Mouse (Mus musculus): ENCODE data around the gene Adcy3.

The Adcy3 gene

DNA sequence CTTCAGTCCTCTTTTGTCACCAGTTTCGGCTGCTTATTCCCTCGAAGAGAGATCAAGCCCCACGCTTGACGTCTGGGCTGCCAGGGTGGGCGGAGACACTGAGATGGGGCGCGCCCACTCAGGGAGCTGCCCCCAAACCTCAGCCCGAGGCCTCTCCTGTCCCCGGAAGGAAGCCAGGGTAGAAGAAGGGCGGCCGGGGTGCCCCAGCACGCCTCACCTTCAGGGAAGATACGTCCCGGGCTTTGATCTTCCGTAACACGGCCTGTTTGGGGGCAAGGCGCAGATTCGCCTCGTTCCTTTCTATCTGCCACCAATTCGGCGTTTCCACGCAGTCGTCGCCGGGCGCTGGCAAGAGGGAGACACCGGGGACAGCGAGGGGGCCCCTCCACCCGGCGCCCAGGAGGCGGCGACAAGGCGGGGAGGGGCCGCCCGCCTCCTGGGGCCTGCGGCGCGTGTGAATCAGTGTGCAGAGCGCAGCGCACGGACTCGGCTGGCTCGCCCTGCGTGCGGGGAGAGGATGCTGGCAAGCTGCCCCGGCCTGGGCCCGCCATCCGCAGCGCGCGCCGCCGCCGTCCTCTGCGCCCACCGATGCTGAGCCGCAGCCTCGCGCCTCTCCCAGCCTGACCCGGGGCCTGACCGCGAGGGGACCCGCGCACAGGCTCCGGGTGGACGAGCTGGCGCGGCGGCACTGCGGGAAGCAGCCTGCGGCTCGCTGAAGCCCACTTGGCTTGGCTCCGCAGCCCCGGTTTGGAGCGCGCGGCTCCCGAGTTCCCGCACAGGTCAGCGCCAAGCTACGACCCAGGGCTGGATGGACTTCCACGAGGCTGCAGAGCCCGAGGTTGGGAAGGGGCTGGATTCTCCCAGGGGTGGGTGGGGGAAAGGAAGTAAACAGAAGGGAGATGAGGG lies at the start of gene Adcy3:
Gene Adcy3, plus strand, starts transcription at position 163 of the 906 bp plus-strand sequence.
- DNase-seq (ENCODE audit: extremely low spot score, low spot score) = peak; percentile 74

GRCm38 (mm10) chr12:4083441-4083840 lies 49.5 kb upstream of the Adcy3 start:
- DNase-seq (ENCODE audit: extremely low spot score, low spot score) = no peak

DNA sequence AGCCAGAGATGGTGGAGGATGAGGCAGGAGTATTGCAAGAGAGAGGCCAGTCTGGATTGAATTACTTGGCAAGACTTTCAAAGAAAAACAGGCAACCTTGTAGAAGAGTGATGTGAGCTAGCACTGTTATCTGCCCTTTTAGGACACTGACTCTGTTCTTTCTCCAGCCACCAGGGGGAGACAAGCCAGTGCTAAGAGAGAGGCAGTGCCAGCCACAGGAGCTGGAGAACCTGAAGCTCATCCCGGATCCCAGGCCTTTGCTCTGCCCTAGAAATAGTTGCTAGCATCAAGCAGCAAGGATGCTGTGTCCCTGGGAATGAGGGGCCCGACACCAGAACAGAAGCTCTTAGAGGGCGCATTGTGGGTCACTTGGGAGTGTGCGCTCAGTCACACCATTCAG lies 25.5 kb upstream of the Adcy3 start:
- peak; percentile 69 for DNase-seq (ENCODE audit: extremely low spot score, low spot score)

- DNase-seq (ENCODE audit: extremely low spot score, low spot score) = no peak
Measured at GRCm38 (mm10) chr12:4116132-4116531, 16.8 kb upstream of the Adcy3 start.

DNA sequence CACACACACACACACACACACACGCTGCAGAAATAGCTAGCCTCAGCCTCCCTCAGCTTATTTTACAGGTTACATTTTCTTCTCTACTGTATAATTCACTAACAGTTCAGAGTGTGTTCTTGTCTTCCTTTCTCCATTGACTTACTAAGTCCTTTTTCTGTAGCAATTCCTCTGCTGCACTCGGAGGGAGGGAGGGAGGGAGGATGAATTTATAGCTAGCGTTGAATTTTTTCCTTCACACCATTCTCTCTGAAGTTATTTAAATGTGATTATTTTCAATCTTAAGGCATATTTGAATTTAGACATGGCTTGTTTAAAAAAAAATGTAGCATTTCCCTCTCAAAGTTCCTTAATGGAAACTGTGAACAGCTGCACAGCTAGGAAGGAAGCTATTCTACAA lies 15.8 kb upstream of the Adcy3 start:
- no peak for DNase-seq (ENCODE audit: extremely low spot score, low spot score)

DNA sequence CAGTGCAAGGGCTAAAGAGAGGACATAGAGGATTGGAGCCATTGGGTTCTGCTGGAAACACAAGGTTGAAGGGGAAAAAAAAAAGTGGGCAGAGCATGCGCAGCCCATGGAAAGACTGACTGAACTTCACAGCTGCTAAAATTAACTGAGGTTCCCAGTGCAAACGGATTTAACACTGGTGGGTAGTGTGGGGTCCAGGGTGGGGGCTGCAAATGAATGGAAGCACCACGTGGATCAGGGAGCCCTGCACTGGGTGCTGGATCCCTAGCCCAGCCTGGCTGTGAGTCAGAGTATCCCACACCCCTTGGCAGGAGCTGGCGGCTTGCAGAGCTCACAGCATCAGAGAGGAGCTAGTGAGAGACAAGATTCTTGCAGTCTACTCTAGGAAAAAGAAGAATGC lies 15.3 kb upstream of the Adcy3 start:
- no peak for DNase-seq (ENCODE audit: extremely low spot score, low spot score)

DNA sequence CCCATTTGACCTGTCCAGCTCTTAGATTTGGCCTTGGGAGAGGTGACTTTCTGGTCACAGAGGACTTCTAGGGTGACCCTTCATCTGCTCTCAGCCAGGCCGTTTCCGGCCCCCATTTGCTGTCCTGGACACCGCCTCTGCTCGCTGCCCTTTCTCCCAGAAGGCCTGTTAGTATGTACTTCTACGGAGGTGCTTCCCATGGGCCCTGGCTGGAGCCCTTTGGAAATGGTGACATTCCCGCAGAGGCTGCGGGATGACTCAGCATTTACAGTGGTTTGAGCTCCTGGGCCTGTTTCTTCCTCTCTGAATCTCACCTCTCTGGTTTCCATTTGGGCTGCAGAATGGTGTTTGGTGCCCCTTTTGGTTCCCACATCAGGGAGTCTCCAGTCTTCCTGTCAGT lies 5.6 kb upstream of the Adcy3 start:
- no peak for DNase-seq (ENCODE audit: extremely low spot score, low spot score)

GRCm38 (mm10) chr12:4133847-4134212 lies 927 bp downstream of the Adcy3 start:
- DNase-seq (ENCODE audit: extremely low spot score, low spot score) = no peak

DNA sequence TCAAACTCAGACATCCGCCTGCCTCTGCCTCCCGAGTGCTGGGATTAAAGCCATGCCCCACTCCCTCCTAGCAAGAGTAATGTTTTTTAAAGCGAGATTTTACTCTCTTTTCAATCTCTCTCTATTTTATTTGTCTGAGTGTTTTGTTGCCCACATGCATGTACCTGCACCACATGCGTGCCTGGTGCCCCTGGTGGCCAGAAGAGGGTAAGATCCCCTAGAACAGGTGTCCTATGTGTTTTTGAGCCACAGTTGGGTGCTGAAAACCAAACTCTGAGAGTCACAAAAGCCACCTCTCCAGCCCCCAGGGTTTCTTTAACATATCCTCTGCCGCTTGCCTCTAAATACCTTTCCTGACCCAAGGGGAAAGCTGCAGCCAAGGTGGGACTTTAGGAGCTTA lies 10.3 kb downstream of the Adcy3 start:
- no peak for DNase-seq (ENCODE audit: extremely low spot score, low spot score)

- no peak for DNase-seq (ENCODE audit: extremely low spot score, low spot score)
Measured at GRCm38 (mm10) chr12:4150936-4151335, 18.0 kb downstream of the Adcy3 start.

GRCm38 (mm10) chr12:4151969-4152368 lies 19.1 kb downstream of the Adcy3 start:
- DNase-seq (ENCODE audit: extremely low spot score, low spot score) = no peak

- no peak for DNase-seq (ENCODE audit: extremely low spot score, low spot score)
Measured at GRCm38 (mm10) chr12:4157466-4157865, 24.6 kb downstream of the Adcy3 start.

DNA sequence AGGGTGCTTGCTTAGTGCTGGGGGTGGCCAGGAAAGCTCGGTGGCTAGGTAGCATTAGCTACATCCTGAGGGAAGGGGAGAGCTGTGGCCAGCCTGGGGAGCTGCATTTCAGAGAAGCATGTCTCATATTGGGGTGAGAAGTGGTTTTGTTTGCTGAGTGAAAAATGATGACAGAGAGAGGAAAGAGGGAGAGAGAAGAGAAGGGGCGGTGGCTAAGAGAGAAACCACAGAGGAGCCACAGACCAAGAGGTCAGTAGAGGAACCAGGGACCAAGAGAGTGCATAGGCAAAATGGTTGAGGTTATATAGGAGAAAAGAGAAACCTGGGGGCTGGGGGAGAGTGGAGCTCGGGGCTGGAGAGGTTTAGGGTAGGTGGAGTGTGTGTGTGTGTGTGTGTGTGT lies 25.3 kb downstream of the Adcy3 start:
- no peak for DNase-seq (ENCODE audit: extremely low spot score, low spot score)

DNA sequence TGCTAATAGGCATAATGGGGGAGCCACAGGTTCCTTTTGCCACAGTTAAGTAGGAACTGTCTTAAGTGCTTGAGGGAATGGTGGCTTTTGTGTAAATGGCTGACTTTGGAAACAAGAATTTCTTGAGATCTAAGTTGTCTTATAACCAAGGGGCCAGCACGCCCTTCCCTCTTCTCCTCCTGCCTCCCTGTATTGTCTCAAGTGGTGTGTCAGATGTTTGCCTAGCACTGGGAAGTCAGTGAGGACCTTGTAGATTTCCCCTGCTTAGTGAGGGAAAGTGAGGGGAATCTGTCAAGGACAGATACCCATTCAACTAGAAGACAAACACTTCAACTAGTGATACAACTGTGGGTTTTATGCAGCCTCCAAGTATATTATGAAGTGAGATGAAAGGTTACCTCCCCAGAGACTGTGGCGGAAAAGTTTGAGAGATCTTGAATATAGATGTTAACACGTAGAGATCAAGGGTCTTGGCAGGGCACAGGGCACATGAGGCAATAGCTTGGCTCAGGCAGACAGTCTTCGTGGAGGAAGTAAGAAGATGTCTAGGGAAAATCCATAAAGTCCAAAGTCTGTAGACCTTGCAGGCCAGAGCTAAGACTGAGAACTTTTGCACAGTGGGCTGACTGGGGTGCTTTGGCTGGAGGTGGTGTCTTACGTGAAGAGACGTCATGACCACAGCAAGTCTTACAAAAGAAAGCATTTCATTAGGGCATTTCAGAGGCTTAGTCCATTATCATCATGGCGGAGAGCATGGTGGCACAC lies 26.1 kb downstream of the Adcy3 start:
- DNase-seq (ENCODE audit: extremely low spot score, low spot score) = no peak

DNA sequence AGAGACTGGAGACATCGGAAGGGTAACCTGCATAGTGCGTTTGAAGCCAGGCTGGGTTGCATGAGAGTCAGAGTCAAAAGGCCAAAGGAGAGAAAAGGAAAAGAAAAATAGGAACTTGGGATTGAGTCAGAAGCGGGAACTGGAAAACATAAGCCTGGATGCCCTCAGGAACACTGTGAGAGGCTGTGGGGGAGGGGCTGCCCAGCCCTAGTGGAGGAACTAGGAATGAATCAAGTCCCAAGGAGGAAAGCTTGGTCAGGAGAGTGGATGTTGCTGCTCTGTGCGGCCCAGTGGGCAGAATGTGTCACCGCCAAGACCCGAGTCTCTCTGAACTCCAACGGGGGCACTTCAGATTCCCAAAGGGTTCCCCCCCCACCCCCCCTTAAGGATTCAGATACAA lies 27.4 kb downstream of the Adcy3 start:
- no peak for DNase-seq (ENCODE audit: extremely low spot score, low spot score)

DNA sequence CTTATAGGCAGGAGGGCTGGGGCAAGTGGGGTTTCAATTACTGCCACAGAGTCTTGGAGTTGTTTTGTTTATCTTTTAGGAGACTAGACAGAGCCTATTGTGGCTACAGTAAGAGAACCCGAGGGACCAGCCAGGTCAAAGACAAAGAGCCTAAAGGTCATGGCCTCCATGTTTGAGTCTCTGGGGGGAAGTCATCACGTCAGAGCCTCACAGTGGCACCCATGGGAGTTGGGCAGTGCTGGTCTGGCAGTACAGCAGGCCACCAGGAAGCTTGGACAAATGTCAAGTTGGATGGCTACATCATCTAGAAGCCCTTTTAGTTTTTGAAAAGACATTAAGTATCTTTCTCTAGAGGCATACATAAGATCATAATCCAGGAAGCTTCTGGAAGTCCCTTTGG lies 30.0 kb downstream of the Adcy3 start:
- DNase-seq (ENCODE audit: extremely low spot score, low spot score) = no peak

- no peak for DNase-seq (ENCODE audit: extremely low spot score, low spot score)
Measured at GRCm38 (mm10) chr12:4166970-4167369, 34.1 kb downstream of the Adcy3 start.

DNA sequence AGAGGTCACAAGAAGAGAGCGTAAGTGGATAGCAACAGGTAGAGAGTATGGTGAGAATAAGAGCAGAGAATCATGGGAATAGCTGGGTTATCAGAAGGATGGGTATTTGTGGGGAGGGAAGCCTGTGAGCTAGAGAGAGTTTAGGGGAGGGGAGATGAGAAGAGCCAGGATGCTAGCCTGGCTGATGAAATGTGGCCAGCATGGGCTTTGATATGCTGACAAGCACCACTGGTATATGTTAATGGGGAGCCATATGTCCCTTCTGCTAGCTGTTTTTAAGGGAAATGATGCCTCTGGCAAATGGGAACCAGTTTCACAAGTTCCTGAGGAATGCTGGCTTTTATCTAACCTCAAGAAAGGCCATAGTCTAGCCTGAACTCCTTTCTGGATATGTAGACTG lies 36.2 kb downstream of the Adcy3 start:
- DNase-seq (ENCODE audit: extremely low spot score, low spot score) = no peak

- DNase-seq (ENCODE audit: extremely low spot score, low spot score) = no peak
Measured at GRCm38 (mm10) chr12:4169622-4170021, 36.7 kb downstream of the Adcy3 start.

DNA sequence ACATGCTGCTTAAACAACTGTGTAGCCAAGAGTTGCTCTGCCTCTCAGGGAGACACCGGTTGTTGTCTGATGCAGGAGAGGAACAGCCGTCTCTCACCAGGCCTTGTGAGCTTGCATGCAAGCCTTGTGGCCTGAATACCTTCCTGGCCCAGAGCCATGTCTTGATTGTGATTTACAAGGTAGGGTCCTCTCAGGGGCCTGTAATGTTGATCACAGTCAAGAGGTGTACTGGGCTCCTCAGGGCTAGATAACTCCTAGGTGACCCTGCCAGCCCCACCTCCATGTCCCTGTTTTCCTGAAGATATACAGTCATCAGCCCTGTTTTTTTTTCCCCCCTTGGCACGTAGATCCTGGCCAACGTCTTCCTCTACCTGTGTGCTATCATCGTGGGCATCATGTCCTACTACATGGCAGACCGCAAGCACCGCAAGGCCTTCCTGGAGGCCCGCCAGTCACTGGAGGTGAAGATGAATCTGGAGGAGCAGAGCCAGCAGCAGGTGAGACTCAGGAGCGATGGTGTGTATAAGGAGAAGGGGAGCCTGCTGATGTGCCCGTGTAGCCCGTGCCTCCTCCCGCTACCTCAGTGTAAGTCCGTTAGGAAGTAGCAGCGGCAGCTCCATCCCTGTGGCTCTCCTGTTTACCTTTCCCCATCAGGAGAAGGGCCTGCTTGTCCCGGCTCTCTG lies 40.3 kb downstream of the Adcy3 start:
- no peak for DNase-seq (ENCODE audit: extremely low spot score, low spot score)

DNA sequence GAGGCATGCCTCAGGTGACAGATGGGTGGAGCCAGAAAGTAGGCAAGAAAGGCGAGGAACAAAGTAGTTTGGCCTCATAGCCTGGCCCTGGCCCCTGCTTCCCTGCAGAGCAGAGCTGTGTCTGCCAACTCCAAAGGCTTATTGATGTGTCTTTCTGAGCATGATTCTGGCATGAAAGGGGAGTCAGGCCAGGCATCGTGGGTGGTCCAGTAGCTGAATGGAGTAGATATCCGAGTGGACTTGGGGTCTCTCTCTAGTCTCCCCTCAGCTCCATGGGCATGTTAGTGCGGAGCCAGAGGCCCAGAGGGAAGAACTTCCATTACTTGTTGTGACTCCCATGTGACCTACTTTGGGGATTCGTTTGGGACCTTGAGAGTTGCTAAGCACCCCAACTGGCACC lies 45.9 kb downstream of the Adcy3 start:
- DNase-seq (ENCODE audit: extremely low spot score, low spot score) = no peak

GRCm38 (mm10) chr12:4179671-4180233 lies 46.8 kb downstream of the Adcy3 start:
- no peak for DNase-seq (ENCODE audit: extremely low spot score, low spot score)
